Mouse (Mus musculus) liver, adult 2 months (tissue): ENCODE measurements at regions not wholly inside any gene's neighbourhood (a gene's known extent, or its start where the extent isn't known, plus 50 kb on each side); places are given as distances from the start of the nearest gene placed in this dataset.

Source experiments
- CTCF ChIP-seq: fragments of 200-500 bp; IDR thresholded peaks from 2 replicates; pipeline ENCODE4 v1.5.1; 2011; ENCODE audit warnings: low read depth, low read length, control low read depth
- POLR2A ChIP-seq: fragments of 200-500 bp; IDR thresholded peaks from 2 replicates; pipeline ENCODE4 v1.6.1; 2011; ENCODE audit warnings: low read length, control low read depth; ENCODE audit not compliant: insufficient read depth; ENCODE audit errors: extremely low read depth

DNA sequence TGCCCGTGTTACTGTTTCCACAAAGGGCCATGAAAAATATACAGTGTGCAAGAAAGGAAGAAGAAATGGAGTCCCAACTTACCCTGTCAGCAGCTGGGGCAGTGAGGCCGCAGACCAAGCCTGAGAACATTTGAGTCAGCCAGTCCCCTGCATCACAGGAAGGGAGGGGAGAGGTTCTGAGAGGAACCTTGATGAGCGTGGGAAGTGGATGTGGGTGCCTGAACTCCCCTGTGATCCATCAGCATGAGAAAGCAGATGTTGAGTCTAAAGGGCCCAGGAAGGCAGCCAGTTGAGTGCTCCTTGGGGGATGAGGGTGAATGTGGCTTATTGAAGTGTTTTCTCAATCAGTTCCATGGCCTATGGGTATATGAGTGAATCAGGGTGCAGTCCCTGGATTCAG, 122.8 kb downstream of the Fam43a start:
- TF ChIP-seq POLR2A (no peak), CTCF (no peak)
